Mouse (Mus musculus) olfactory bulb, adult 2 months (tissue): ENCODE results near the gene Lig1.

Experiments
- CTCF ChIP-seq: fragments of 200-500 bp; IDR thresholded peaks from 2 replicates; pipeline ENCODE4 v1.5.1; 2012; ENCODE audit warnings: low read depth, mild to moderate bottlenecking, low read length, moderate library complexity; ENCODE audit not compliant: insufficient read depth
- POLR2A ChIP-seq: fragments of 200-500 bp; IDR thresholded peaks from 2 replicates; pipeline ENCODE4 v1.6.1; 2012; ENCODE audit warnings: mild to moderate bottlenecking, low read depth, low read length, moderate library complexity; ENCODE audit not compliant: insufficient read depth

GRCm38 (mm10) chr7:13355943-13356342, 78.9 kb downstream of the Lig1 start:
- TF ChIP-seq POLR2A: no peak
- TF ChIP-seq CTCF: no peak
